Mouse (Mus musculus) spleen, adult 2 months (tissue): ENCODE measurements around the gene N6amt1.

Source experiments
- CTCF ChIP-seq: fragments of 200-500 bp; IDR thresholded peaks from 2 replicates; pipeline ENCODE4 v1.5.1; 2011; ENCODE audit warnings: mild to moderate bottlenecking, inconsistent platforms; ENCODE audit not compliant: insufficient read depth, insufficient read length, insufficient replicate concordance; ENCODE audit errors: extremely low read depth
- POLR2A ChIP-seq: fragments of 200-500 bp; IDR thresholded peaks from 2 replicates; pipeline ENCODE4 v1.6.1; 2011; ENCODE audit warnings: low read depth, low read length, inconsistent platforms

DNA sequence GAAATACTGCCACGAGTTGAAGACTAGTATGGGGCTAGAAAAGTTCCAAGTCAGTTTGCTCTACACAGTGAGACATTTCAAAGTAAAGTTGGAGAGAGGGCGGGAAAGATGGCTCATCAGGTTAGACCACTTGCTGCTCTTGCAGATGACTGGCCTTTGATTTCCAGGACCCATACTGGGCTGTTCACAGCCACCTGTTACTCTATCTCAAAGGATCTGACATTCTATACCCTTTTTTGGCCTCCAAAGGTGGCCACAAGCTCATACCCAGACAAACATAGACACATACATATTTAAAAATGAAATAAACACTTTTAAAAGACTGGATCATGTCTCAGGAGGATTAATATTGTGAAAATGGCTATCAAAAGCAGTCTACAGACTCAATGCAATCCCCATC, 30.4 kb downstream of the N6amt1 start:
- TF ChIP-seq CTCF: no peak
- TF ChIP-seq POLR2A: no peak
